Mouse (Mus musculus) forebrain, embryonic 16.5 days (tissue): ENCODE data around the gene Atp6v0e. TPM values are rescaled to one million over a fixed set of nuclear protein-coding genes. Genes with fewer than 3 reads are reported as not detected.
A peak's percentile ranks its signal among the peaks of the same experiment; 100 is the strongest.

Experiments used
- ATAC-seq: fragments of 200-750 bp; cut with Nextera tagmentation; 2 replicates; pipeline ENCODE4 v1.8.0; 2017; ENCODE audit warnings: mild to moderate bottlenecking, moderate library complexity
- H3K27ac ChIP-seq: fragments of 300-500 bp; sonication (generic); 2 replicates; pipeline ENCODE4 v1.5.1; 2014; ENCODE audit warnings: low read length, control low read depth
- H3K27me3 ChIP-seq: fragments of 300-500 bp; sonication (generic); replicated peaks from 2 replicates; pipeline ENCODE4 v1.6.1; 2014; ENCODE audit warnings: low read length; ENCODE audit not compliant: control insufficient read depth, insufficient read depth
- H3K36me3 ChIP-seq: fragments of 300-500 bp; sonication (generic); 2 replicates; pipeline ENCODE4 v1.6.1; 2014; ENCODE audit not compliant: control insufficient read depth, insufficient read depth
- H3K4me1 ChIP-seq: fragments of 300-500 bp; sonication (generic); replicated peaks from 2 replicates; pipeline ENCODE4 v1.6.1; 2014; ENCODE audit warnings: low read length; ENCODE audit not compliant: control insufficient read depth, insufficient read depth
- H3K4me2 ChIP-seq: fragments of 300-500 bp; sonication (generic); 2 replicates; pipeline ENCODE4 v1.6.1; 2014; ENCODE audit warnings: mild to moderate bottlenecking, low read length, control low read depth
- H3K4me3 ChIP-seq: fragments of 300-500 bp; sonication (generic); replicated peaks from 2 replicates; pipeline ENCODE4 v1.5.1; 2014; ENCODE audit warnings: mild to moderate bottlenecking, low read length, control low read depth
- H3K9ac ChIP-seq: fragments of 300-500 bp; sonication (generic); replicated peaks from 2 replicates; pipeline ENCODE4 v1.6.1; 2014; ENCODE audit warnings: low read depth, low read length, control low read depth
- H3K9me3 ChIP-seq: fragments of 300-500 bp; sonication (generic); 2 replicates; pipeline ENCODE4 v1.6.1; 2016; ENCODE audit warnings: low read length; ENCODE audit not compliant: control insufficient read depth
- WGBS: fragments of 180-500 bp; shearing (Covaris S2); extraction: QIAGEN DNeasy Blood & Tissue Kit; methylation state at CpG from one replicate; pipeline ENCODE4 v1.1.7; 2014; 5-methylcytosine and 5-hydroxymethylcytosine counted together
- polyA plus RNA-seq: library from polyadenylated mRNA; unstranded; fragments of >200 nt; fragmentation: Nextera tagmentation; extraction: Ambion mirVana; gene quantifications from 2 replicates; pipeline ENCODE4 v1.2.1, GENCODE M21; 2015

The Atp6v0e gene
- polyA plus RNA-seq, 1 experiment from 2014 or later, result 129 TPM

DNA sequence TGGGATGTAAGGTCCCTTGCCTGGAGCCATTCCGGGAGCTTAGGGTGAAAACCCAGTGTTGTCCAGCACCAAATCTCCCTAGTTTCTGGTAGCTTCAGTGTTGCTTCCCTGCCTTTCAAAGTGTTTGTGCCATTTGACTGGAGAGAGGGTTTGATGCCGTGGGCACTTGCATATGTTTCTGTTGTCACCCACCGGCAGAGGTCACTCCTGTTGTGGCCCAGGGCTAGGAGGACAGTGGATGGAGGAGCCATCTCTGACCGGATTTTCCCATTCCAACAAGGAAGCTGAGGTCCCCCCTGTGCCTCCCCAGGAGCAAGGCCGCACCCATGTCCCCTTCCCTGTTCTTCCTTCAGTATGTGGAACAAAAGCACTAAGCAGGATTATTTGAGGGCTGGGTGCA, 27.2 kb downstream of the Atp6v0e start:
- peaks cover 30% of the 10 kb centered on the region for H3K4me1 ChIP-seq
- WGBS, result 65% methylated on average over 5 of the region's 5 CpGs
- H3K9me3 ChIP-seq, result no peaks in the 10 kb centered on the region
- ATAC-seq, result no peak
- peak overlapping the region; percentile 79; the same call in 1 of the 2 replicates for H3K27ac ChIP-seq
- no peak overlapping the region for H3K4me3 ChIP-seq
- H3K27me3 ChIP-seq, result no peaks in the 10 kb centered on the region
- no peaks in the 10 kb centered on the region for H3K36me3 ChIP-seq
- 0 out of 2 replicates have a peak overlapping the region, but pooled peaks have one; percentile 6 for H3K9ac ChIP-seq
- H3K4me2 ChIP-seq, result no peak overlapping the region

DNA sequence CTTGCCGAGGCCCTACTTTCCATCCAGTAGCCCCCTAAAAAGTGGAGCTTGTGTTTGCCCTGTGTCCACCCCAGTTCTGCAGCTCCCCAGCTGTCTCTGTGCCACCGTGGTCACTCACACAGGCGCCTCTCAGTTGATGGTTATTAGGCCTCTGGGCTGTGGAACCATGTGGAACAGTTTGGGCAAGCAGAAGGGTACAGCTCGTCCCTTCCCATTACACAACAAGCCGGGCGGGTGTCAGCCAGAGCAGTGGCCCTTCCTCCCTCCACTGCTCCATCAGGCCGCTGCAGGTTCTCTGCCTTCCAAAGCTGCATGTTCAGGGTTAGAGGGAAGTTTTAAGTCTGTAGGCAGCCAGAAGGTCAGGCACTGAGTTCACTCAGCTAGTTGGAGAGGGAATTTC, 28.1 kb downstream of the Atp6v0e start:
- Histone ChIP-seq H3K9ac (no peak overlapping the region), H3K4me1 (peaks cover 30% of the 10 kb centered on the region), H3K9me3 (no peaks in the 10 kb centered on the region), H3K4me3 (no peak overlapping the region), H3K27ac (no peak overlapping the region), H3K4me2 (no peak overlapping the region), H3K27me3 (no peaks in the 10 kb centered on the region), H3K36me3 (0 out of 2 replicates have a peak, but pooled peaks cover 2% of the 10 kb centered on the region)
- 90% methylated on average over 7 of the region's 7 CpGs for WGBS
- ATAC-seq, result no peak

GRCm38 (mm10) chr17:26693424-26693823, 30.4 kb downstream of the Atp6v0e start:
- Histone ChIP-seq H3K4me1 (peaks cover 28% of the 10 kb centered on the region), H3K27ac (no peak overlapping the region), H3K36me3 (peaks cover 5% of the 10 kb centered on the region; the same call in 1 of the 2 replicates), H3K27me3 (no peaks in the 10 kb centered on the region), H3K9me3 (no peaks in the 10 kb centered on the region), H3K9ac (no peak overlapping the region), H3K4me3 (no peak overlapping the region), H3K4me2 (no peak overlapping the region)
- WGBS, result 72% methylated on average over 7 of the region's 7 CpGs
- no peak for ATAC-seq

DNA sequence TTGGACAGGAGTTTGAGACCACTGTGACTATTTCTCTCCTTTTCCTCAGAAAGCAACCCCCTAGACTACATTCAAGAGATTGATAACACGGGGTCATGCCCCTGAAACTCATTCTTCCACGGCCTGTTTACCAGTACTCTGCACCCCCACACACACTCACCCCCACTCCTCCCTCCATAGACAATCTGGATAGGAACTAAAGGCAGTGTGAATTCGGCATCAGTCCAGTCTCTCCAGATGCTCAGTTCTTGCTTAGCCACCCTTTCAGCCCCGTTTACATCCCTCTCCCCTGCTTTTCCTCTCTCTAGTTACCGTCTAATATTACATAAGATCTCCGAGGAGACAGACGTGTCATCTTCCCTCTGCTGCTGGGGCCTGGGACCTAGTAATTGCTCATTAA, 31.1 kb downstream of the Atp6v0e start:
- Histone ChIP-seq H3K4me1 (peaks cover 20% of the 10 kb centered on the region), H3K4me2 (no peak overlapping the region), H3K4me3 (no peak overlapping the region), H3K9ac (no peak overlapping the region), H3K27me3 (no peaks in the 10 kb centered on the region), H3K36me3 (peaks cover 8% of the 10 kb centered on the region), H3K9me3 (no peaks in the 10 kb centered on the region), H3K27ac (peak overlapping the region; percentile 14; the same call in 1 of the 2 replicates)
- 41% methylated on average over 7 of the region's 7 CpGs for WGBS
- ATAC-seq, result no peak

DNA sequence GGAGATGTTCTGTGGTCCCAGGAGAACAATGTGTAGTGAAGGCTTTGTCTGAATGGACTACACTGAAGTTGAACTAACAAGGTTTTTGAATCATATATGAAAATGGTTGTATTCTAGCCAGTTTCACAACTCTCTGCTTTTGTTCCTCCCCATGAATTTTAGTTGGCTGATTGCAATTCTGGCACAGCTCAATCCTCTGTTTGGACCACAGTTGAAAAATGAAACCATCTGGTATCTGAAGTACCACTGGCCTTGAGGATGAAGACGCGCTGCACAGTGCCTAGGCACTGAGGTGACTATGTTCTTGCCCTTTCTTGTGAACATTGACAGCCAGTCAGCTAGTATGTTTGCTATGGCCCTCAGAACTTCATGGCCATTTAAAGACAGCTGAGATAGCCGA, 32.2 kb downstream of the Atp6v0e start:
- Histone ChIP-seq H3K4me3 (no peak overlapping the region), H3K4me2 (no peak overlapping the region), H3K9ac (no peak overlapping the region), H3K36me3 (peaks cover 13% of the 10 kb centered on the region), H3K4me1 (peaks cover 10% of the 10 kb centered on the region), H3K9me3 (no peaks in the 10 kb centered on the region), H3K27ac (no peak overlapping the region), H3K27me3 (no peaks in the 10 kb centered on the region)
- WGBS, result 76% methylated on average over 3 of the region's 3 CpGs
- ATAC-seq, result no peak

GRCm38 (mm10) chr17:26698846-26699245, 35.8 kb downstream of the Atp6v0e start:
- WGBS, result 88% methylated on average over 5 of the region's 5 CpGs
- Histone ChIP-seq H3K4me1 (peaks cover 7% of the 10 kb centered on the region), H3K9ac (no peak overlapping the region), H3K36me3 (peaks cover 16% of the 10 kb centered on the region), H3K27ac (no peak overlapping the region), H3K9me3 (no peaks in the 10 kb centered on the region), H3K4me3 (no peak overlapping the region), H3K4me2 (no peak overlapping the region), H3K27me3 (no peaks in the 10 kb centered on the region)
- no peak for ATAC-seq

DNA sequence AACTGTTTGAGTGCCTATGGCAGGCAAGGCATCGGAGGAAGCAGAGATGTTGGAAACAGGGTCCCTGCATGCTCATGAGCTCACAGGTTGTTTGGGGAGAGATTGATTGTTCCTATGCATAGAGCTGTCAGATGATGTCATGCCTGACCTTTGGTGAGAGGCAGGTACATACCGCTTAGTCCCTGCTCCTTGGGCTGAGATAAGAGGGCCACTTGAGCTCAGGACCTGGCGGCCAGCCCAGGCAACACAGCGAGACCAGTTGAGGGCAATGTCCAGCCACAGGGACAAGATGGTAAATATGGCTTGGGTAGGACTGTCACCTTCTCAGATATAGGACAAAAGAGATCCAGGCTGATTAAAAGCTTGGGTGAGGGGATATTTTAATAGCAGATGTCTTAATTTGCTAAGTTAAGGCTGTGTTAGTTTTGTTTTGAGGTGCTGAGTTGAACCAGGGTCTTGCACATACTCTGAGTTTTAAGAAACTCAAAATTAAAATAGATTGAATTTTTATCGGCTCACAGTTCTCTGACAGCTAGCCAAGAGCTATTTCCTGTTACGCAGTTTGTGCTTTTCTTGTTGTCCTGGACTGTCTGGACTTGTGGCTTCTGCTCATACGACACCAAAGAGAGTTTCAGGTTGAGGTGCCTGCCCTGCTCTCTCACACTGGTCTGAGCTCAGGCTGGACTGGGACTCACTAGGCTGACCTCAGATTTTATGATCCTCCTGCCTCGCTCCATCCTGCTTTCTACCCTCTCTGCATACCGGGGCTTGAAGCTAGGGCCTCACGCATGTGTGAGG, 37.0 kb downstream of the Atp6v0e start:
- Histone ChIP-seq H3K9me3 (no peaks in the 10 kb centered on the region), H3K27me3 (no peaks in the 10 kb centered on the region), H3K36me3 (peaks cover 19% of the 10 kb centered on the region), H3K4me3 (no peak overlapping the region), H3K4me2 (no peak overlapping the region), H3K27ac (no peak overlapping the region), H3K9ac (no peak overlapping the region), H3K4me1 (no peaks in the 10 kb centered on the region)
- ATAC-seq, result no peak
- 89% methylated on average over 10 of the region's 10 CpGs for WGBS

- H3K4me2 ChIP-seq, result no peak overlapping the region
- 81% methylated on average over 13 of the region's 13 CpGs for WGBS
- ATAC-seq, result no peak
- no peaks in the 10 kb centered on the region for H3K9me3 ChIP-seq
- no peaks in the 10 kb centered on the region for H3K27me3 ChIP-seq
- no peak overlapping the region for H3K27ac ChIP-seq
- no peaks in the 10 kb centered on the region for H3K4me1 ChIP-seq
- peaks cover 17% of the 10 kb centered on the region for H3K36me3 ChIP-seq
- H3K4me3 ChIP-seq, result no peak overlapping the region
- no peak overlapping the region for H3K9ac ChIP-seq
These were observed 38.5 kb downstream of the Atp6v0e start for GRCm38 (mm10) chr17:26701565-26701964.

DNA sequence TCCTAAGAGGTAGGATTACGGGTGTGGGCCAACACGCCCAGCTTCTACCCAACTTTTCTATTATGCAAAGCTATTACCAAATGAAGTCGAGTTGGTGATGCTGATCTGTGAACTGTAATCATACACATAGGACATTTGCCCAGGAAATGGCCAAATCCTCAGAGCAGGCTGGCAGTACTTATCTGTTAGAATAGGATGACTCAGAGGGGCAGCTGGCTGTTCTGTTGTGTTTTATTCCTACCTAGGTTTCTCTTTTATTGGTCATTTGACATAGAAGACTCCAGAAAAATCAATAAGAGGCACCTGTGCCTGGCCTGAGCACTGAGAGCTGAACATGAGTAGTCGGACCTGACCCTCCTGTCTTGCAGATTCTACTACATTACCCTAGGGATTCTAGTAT, 39.6 kb downstream of the Atp6v0e start:
- peaks cover 14% of the 10 kb centered on the region for H3K36me3 ChIP-seq
- no peaks in the 10 kb centered on the region for H3K9me3 ChIP-seq
- no peak overlapping the region for H3K4me2 ChIP-seq
- no peaks in the 10 kb centered on the region for H3K27me3 ChIP-seq
- no peak for ATAC-seq
- H3K4me3 ChIP-seq, result no peak overlapping the region
- no peak overlapping the region for H3K9ac ChIP-seq
- no peak overlapping the region for H3K27ac ChIP-seq
- H3K4me1 ChIP-seq, result no peaks in the 10 kb centered on the region
- WGBS, result 89% methylated on average over 4 of the region's 4 CpGs
